Mouse (Mus musculus) olfactory bulb, adult 2 months (tissue): ENCODE data around the gene Anxa6.

Experiments
- CTCF ChIP-seq: fragments of 200-500 bp; IDR thresholded peaks from 2 replicates; pipeline ENCODE4 v1.5.1; 2012; ENCODE audit warnings: low read depth, mild to moderate bottlenecking, low read length, moderate library complexity; ENCODE audit not compliant: insufficient read depth
- POLR2A ChIP-seq: fragments of 200-500 bp; IDR thresholded peaks from 2 replicates; pipeline ENCODE4 v1.6.1; 2012; ENCODE audit warnings: mild to moderate bottlenecking, low read depth, low read length, moderate library complexity; ENCODE audit not compliant: insufficient read depth

GRCm38 (mm10) chr11:54974639-54975038 lies 58.6 kb downstream of the Anxa6 start:
- TF ChIP-seq CTCF (no peak), POLR2A (no peak)
